Comparison of ENCODE assay signal across 18 mouse cellular contexts in the genomic region with DNA sequence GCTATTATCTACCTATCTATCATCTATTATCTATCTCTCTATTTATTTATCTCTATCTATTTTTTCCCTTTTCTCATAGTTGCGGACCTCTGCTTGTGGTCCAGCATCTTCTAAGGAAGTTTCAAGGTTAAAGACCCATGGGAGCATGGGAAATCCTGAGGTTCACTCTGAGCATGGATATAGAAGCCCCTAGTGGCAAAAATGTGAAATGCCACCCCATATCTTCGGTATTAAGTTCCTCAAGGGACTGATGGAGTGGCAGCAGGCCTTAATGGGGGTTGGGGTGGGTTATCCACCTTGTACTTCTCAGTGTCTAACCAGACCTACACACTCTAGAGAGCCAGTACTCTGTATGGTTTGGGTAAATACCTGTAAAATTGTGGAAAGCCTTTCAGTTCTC. TPM values are rescaled to one million over a fixed set of nuclear protein-coding genes. Genes with fewer than 3 reads are reported as not detected.
A peak's percentile ranks its signal among the peaks of the same experiment; 100 is the strongest.
DNase-seq lines count a peak whose midpoint lies in the region; ATAC-seq and TF ChIP-seq lines count a peak whose summit lies in the region.
"Had no signal": no experiment of that assay in that cellular context is flagged by ENCODE, and none has a peak within 500 bp of the region (broad histone marks: within the 10 kb centered on the region; RNA-seq: fewer than 3 reads in every experiment).

No protein-coding gene starts in this region.

- H3K4me1 ChIP-seq in forebrain, postnatal 0 days (ENCODE audit: insufficient read depth): no peaks in the 10 kb centered on the region
- H3K4me1 ChIP-seq in forebrain, embryonic 14.5 days (ENCODE audit: control insufficient read depth, insufficient read depth, low read length): no peaks in the 10 kb centered on the region
- no peaks in the 10 kb centered on the region for H3K4me1 ChIP-seq in liver, postnatal 0 days (ENCODE audit: insufficient read depth)
- H3K4me1 ChIP-seq in liver, embryonic 12.5 days: no peaks in the 10 kb centered on the region
- no peaks in the 10 kb centered on the region for H3K4me1 ChIP-seq in cerebellum, adult 2 months (ENCODE audit: control insufficient read depth, insufficient read depth, low read length)
- H3K4me1 ChIP-seq: midbrain, embryonic 12.5 days had no signal

- no peak overlapping the region for H3K27ac ChIP-seq in forebrain, postnatal 0 days (ENCODE audit: low read depth, low read length)
- H3K27ac ChIP-seq in forebrain, embryonic 14.5 days (ENCODE audit: low read depth, low read length): no peak overlapping the region
- no peak overlapping the region for H3K27ac ChIP-seq in liver, postnatal 0 days (ENCODE audit: low read depth)
- H3K27ac ChIP-seq in liver, embryonic 12.5 days: no peak overlapping the region
- no peak overlapping the region for H3K27ac ChIP-seq in cerebellum, adult 2 months (ENCODE audit: insufficient read depth, low read length)
- H3K27ac ChIP-seq: midbrain, embryonic 12.5 days had no signal

- no peak overlapping the region for H3K4me3 ChIP-seq in forebrain, postnatal 0 days (ENCODE audit: low read depth, low read length)
- no peak overlapping the region for H3K4me3 ChIP-seq in forebrain, embryonic 14.5 days (ENCODE audit: low read depth, low read length)
- H3K4me3 ChIP-seq in liver, postnatal 0 days (ENCODE audit: low read depth, low read length): no peak overlapping the region
- no peak overlapping the region for H3K4me3 ChIP-seq in liver, embryonic 12.5 days
- H3K4me3 ChIP-seq in cerebellum, adult 2 months (replicated peaks; ENCODE audit: insufficient read depth, low read depth, low read length): no peak overlapping the region
- H3K4me3 ChIP-seq: midbrain, embryonic 12.5 days had no signal

- ATAC-seq in forebrain, postnatal 0 days: no peak
- ATAC-seq in forebrain, embryonic 14.5 days: no peak
- ATAC-seq in liver, postnatal 0 days: no peak
- ATAC-seq in liver, embryonic 12.5 days: no peak

- H3K9me3 ChIP-seq in forebrain, postnatal 0 days (ENCODE audit: low read length): no peaks in the 10 kb centered on the region
- H3K9me3 ChIP-seq in forebrain, embryonic 14.5 days (replicated peaks; ENCODE audit: control insufficient read depth, low read length): no peaks in the 10 kb centered on the region
- no peaks in the 10 kb centered on the region for H3K9me3 ChIP-seq in liver, postnatal 0 days (ENCODE audit: low read length)
- H3K9me3 ChIP-seq in liver, embryonic 12.5 days (replicated peaks): no peaks in the 10 kb centered on the region
- H3K9me3 ChIP-seq: midbrain, embryonic 12.5 days had no signal

- H3K27me3 ChIP-seq in forebrain, postnatal 0 days (ENCODE audit: insufficient read depth, low read length): no peaks in the 10 kb centered on the region
- H3K27me3 ChIP-seq in forebrain, embryonic 14.5 days (replicated peaks; ENCODE audit: control insufficient read depth, insufficient read depth, low read length): no peaks in the 10 kb centered on the region
- H3K27me3 ChIP-seq in liver, postnatal 0 days (ENCODE audit: insufficient read depth, low read length): no peaks in the 10 kb centered on the region
- H3K27me3 ChIP-seq in liver, embryonic 12.5 days (replicated peaks): no peaks in the 10 kb centered on the region
- no peaks in the 10 kb centered on the region for H3K27me3 ChIP-seq in cerebellum, adult 2 months (ENCODE audit: control insufficient read depth, insufficient read depth, low read length)
- H3K27me3 ChIP-seq: midbrain, embryonic 12.5 days had no signal

- H3K4me2 ChIP-seq in forebrain, postnatal 0 days (ENCODE audit: low read depth): no peak overlapping the region
- H3K4me2 ChIP-seq in forebrain, embryonic 14.5 days (ENCODE audit: low read length): no peak overlapping the region
- H3K4me2 ChIP-seq in liver, postnatal 0 days (ENCODE audit: low read depth, low read length): no peak overlapping the region
- no peak overlapping the region for H3K4me2 ChIP-seq in liver, embryonic 12.5 days
- H3K4me2 ChIP-seq: midbrain, embryonic 12.5 days had no signal

- DNase-seq in forebrain, postnatal 0 days: no peak
- DNase-seq in forebrain, embryonic 14.5 days (ENCODE audit: low spot score): no peak
- no peak for DNase-seq in liver, postnatal 0 days
- peak; percentile 20 for DNase-seq in NIH3T3 (ENCODE audit: low read depth)
- peak; percentile 44 for DNase-seq in naive thymus-derived CD4-positive, alpha-beta T cell, adult 2 months (ENCODE audit: low read depth)
- DNase-seq in frontal cortex, postnatal 10 days (ENCODE audit: low spot score in 2 of 2): no peak
- no peak for DNase-seq in cerebellum, adult 2 months
- DNase-seq: adrenal gland, adult 2 months; cerebellum, adult 18-20 months; gastrocnemius, postnatal 10 days; heart, postnatal 14 days had no signal

- no peak for TF ChIP-seq POLR2A in cerebellum, adult 2 months (IDR thresholded peaks at IDR 0.05; ENCODE audit: borderline replicate concordance, insufficient read depth, low read length)

- 82% methylated on average over 2 of the region's 2 CpGs for WGBS in forebrain, postnatal 0 days
- 82% methylated on average over 2 of the region's 2 CpGs for WGBS in forebrain, embryonic 14.5 days
- WGBS in liver, postnatal 0 days (ENCODE audit: insufficient replicate concordance): 77% methylated on average over 2 of the region's 2 CpGs
- WGBS in liver, embryonic 12.5 days (ENCODE audit: insufficient replicate concordance): 69% methylated on average over 2 of the region's 2 CpGs
- WGBS in cerebellum, adult 2 months: 79% methylated on average over 2 of the region's 2 CpGs

- no peaks in the 10 kb centered on the region for H3K36me3 ChIP-seq in forebrain, postnatal 0 days (ENCODE audit: insufficient read depth)
- no peaks in the 10 kb centered on the region for H3K36me3 ChIP-seq in forebrain, embryonic 14.5 days (ENCODE audit: control insufficient read depth, insufficient read depth, low read length)
- H3K36me3 ChIP-seq in liver, postnatal 0 days (replicated peaks; ENCODE audit: insufficient read depth, low read length): peaks cover 2% of the 10 kb centered on the region; the same call in 1 of the 2 replicates
- no peaks in the 10 kb centered on the region for H3K36me3 ChIP-seq in liver, embryonic 12.5 days
- H3K36me3 ChIP-seq: midbrain, embryonic 12.5 days had no signal

- TF ChIP-seq EP300 in liver, postnatal 0 days (IDR thresholded peaks at IDR 0.05; ENCODE audit: low read depth): no peak

- TF ChIP-seq CTCF in forebrain, postnatal 0 days (IDR thresholded peaks at IDR 0.05; ENCODE audit: low read depth): peak; percentile 46; the same call in 1 of the 2 replicates
- peak; percentile 52 for TF ChIP-seq CTCF in liver, postnatal 0 days (IDR thresholded peaks at IDR 0.05; ENCODE audit: low read depth)
- TF ChIP-seq CTCF in cerebellum, adult 2 months (IDR thresholded peaks at IDR 0.05; ENCODE audit: borderline replicate concordance, insufficient read depth, low read depth, low read length): no peak

- no peak overlapping the region for H3K9ac ChIP-seq in forebrain, postnatal 0 days
- no peak overlapping the region for H3K9ac ChIP-seq in forebrain, embryonic 14.5 days (ENCODE audit: low read length)
- H3K9ac ChIP-seq in liver, postnatal 0 days (replicated peaks): no peak overlapping the region
- H3K9ac ChIP-seq in liver, embryonic 12.5 days: no peak overlapping the region
- H3K9ac ChIP-seq: midbrain, embryonic 12.5 days had no signal

RNA-seq across cellular contexts. Expression of a gene that starts 43.5 kb away (rescaled TPM):
- total RNA-seq in forebrain, postnatal 0 days (2014; rRNA removed): not detected in 2 replicates
- polyA plus RNA-seq in forebrain, postnatal 0 days (2015; fragmentation: Nextera tagmentation; extraction: Ambion mirVana): not detected in 2 replicates
- polyA plus RNA-seq in forebrain, embryonic 14.5 days (2014; fragmentation: Nextera tagmentation; extraction: Ambion mirVana): not detected in 2 replicates
- polyA plus RNA-seq in liver, postnatal 0 days (2015; fragmentation: Nextera tagmentation; extraction: Ambion mirVana): not detected in 2 replicates
- polyA plus RNA-seq in liver, embryonic 12.5 days (2016; fragmentation: Nextera tagmentation; extraction: Ambion mirVana): not detected in 2 replicates
- polyA plus RNA-seq in cerebellum, adult 2 months (2012; rRNA removed): not detected in 2 replicates
- total RNA-seq: adrenal gland, adult 2 months; gastrocnemius, postnatal 10 days; heart, postnatal 14 days; neutrophil, adult 5-6 weeks had no signal
- polyA plus RNA-seq: adrenal gland, adult 2 months; C2C12; kidney, embryonic 14.5 days; limb, embryonic 11.5 days; midbrain, embryonic 12.5 days; spleen, adult 2 months had no signal

Comparison
In these comparisons a context has a peak if more than half of its experiments do, and no peak if none do; other contexts are left out.
1. DNase-seq: peak in NIH3T3 (single experiment) and naive thymus-derived CD4-positive, alpha-beta T cell, adult 2 months (single experiment); none in forebrain, postnatal 0 days (single experiment), forebrain, embryonic 14.5 days (single experiment), liver, postnatal 0 days (single experiment), frontal cortex, postnatal 10 days (0 of 2) and cerebellum, adult 2 months (0 of 2).